Mouse (Mus musculus): ENCODE results near the gene Ctbp1. TPM values are rescaled to one million over a fixed set of nuclear protein-coding genes. Genes with fewer than 3 reads are reported as not detected.

Ctbp1 gene
- polyA plus RNA-seq, 1 experiment from 2014 or later = 194 TPM

DNA sequence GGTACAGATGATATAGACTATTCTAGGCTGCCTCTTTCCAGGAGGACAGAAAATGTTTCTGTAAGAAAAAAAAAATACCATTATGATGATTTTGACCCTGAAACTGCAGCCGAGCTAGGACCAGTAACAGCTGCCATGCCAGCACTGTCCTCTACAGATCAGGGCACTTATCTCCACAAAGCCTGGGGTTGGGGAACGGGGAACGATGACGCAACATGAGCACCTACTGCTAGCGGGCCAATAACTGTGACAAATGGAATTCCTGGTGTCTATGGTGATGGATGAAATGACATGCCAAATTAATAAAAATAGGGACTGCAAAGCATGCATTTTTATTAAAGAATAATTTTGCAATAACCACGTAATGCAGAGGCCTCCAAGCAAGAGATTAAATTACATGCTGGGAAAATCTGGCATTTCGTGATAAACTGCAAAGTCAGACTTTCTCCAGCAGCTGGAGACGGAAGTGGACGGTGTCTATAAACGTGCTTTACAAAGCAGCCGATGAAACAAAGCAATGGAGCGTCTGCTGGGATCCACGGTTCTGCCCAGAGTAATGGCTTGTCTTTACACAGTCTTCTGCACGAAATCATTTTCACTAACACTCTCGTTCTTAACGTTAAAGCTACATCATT lies 19.1 kb upstream of the Ctbp1 start:
- no peaks in the 10 kb centered on the region for H3K4me1 ChIP-seq (ENCODE audit: insufficient read depth, low read depth, low read length)
- ATAC-seq = no peak
- no peaks in the 10 kb centered on the region for H3K9me3 ChIP-seq (ENCODE audit: low read length)
- no peak overlapping the region for H3K27ac ChIP-seq (ENCODE audit: low read length)
- no peak overlapping the region for H3K4me2 ChIP-seq (replicated peaks; ENCODE audit: low read depth, low read length)
- H3K4me3 ChIP-seq (ENCODE audit: low read depth, low read length) = no peak overlapping the region
- peak; percentile 19 for DNase-seq (ENCODE audit: low spot score)
- H3K36me3 ChIP-seq (ENCODE audit: insufficient read depth, low read length) = no peaks in the 10 kb centered on the region
- H3K9ac ChIP-seq (replicated peaks; ENCODE audit: low read depth) = no peak overlapping the region
- H3K27me3 ChIP-seq (replicated peaks; ENCODE audit: insufficient read depth, low read length) = no peaks in the 10 kb centered on the region
- TF ChIP-seq EP300 (IDR thresholded peaks at IDR 0.05) = no peak
- WGBS = 39% methylated on average over 16 of the region's 16 CpGs

DNA sequence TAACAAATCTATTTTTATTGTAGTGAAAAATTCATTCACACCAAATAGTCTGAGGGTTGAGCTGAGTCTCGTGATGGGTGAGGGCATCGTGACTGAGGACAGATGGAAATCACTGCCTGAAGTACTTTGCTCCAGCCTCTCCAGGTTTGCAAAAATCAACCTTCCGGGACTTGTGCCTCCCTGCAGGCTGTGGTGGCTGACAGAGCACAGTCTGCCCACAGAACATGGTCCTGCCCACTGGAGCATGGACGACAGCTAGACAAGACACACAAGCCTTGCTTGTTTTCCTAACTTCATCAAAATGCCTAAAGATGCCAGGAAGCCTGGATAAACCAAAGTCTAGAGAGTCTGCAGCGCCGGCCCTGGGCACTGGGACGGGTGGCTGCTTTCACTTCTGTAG lies 9.2 kb upstream of the Ctbp1 start:
- DNase-seq (ENCODE audit: low spot score) (no peak), ATAC-seq (no peak)
- TF ChIP-seq CTCF (IDR thresholded peaks at IDR 0.05) = no peak
- TF ChIP-seq EP300 (IDR thresholded peaks at IDR 0.05) = no peak
- no peaks in the 10 kb centered on the region for H3K27me3 ChIP-seq (replicated peaks; ENCODE audit: insufficient read depth, low read length)
- H3K36me3 ChIP-seq (ENCODE audit: insufficient read depth, low read length) = no peaks in the 10 kb centered on the region
- no peak overlapping the region for H3K9ac ChIP-seq (replicated peaks; ENCODE audit: low read depth)
- no peaks in the 10 kb centered on the region for H3K4me1 ChIP-seq (ENCODE audit: insufficient read depth, low read depth, low read length)
- H3K4me3 ChIP-seq (ENCODE audit: low read depth, low read length) = no peak overlapping the region
- no peaks in the 10 kb centered on the region for H3K9me3 ChIP-seq (ENCODE audit: low read length)
- WGBS = 63% methylated on average over 7 of the region's 7 CpGs
- no peak overlapping the region for H3K27ac ChIP-seq (ENCODE audit: low read length)
- no peak overlapping the region for H3K4me2 ChIP-seq (replicated peaks; ENCODE audit: low read depth, low read length)

DNA sequence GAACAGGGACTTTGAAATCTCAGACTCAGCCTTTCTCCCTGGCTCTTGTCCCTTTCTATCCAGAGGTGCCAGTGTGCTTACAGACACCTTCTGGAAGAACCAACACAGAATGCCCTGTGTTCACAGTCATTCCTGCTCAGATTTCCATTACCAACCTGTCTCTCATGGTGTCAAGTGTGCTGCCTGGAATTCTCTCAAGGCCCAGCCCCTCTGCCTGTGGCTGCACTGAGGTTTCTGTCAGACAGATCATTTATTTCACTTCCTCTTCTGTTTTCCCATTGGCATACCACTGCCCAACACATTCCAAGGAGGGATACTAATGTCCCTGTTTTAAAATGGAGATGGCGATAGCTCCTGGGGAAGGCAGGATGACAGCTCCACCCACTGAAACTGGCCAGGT lies 6.6 kb upstream of the Ctbp1 start:
- ATAC-seq (no peak), DNase-seq (ENCODE audit: low spot score) (no peak)
- WGBS = 65% methylated on average over 1 of the region's 1 CpGs

DNA sequence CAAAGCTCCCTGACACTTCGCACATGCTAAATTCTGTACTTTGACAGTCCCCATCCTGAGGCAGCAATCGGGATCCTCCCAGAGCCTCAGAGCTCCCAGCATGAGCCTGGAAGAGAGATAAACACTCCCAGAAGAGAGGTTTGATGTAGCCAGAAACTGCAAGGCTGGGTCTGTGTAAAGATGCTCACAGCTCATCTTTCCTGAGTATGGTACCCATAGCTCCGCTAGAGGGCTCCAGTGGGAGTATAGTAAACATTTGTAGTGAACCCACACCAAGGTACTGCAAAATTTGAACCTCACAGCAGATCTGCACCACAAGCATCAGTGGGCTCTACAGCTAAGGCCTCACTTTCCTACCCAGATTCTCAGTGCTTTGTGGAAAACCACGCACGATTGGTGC lies 4.2 kb upstream of the Ctbp1 start:
- no peak overlapping the region for H3K9ac ChIP-seq (replicated peaks; ENCODE audit: low read depth)
- 55% methylated on average over 5 of the region's 5 CpGs for WGBS
- DNase-seq (ENCODE audit: low spot score) = no peak
- no peak overlapping the region for H3K4me3 ChIP-seq (ENCODE audit: low read depth, low read length)
- no peak overlapping the region for H3K4me2 ChIP-seq (replicated peaks; ENCODE audit: low read depth, low read length)
- H3K27me3 ChIP-seq (replicated peaks; ENCODE audit: insufficient read depth, low read length) = no peaks in the 10 kb centered on the region
- TF ChIP-seq EP300 (IDR thresholded peaks at IDR 0.05) (no peak), CTCF (IDR thresholded peaks at IDR 0.05) (peak; percentile 50)
- H3K4me1 ChIP-seq (ENCODE audit: insufficient read depth, low read depth, low read length) = no peaks in the 10 kb centered on the region
- no peaks in the 10 kb centered on the region for H3K36me3 ChIP-seq (ENCODE audit: insufficient read depth, low read length)
- no peaks in the 10 kb centered on the region for H3K9me3 ChIP-seq (ENCODE audit: low read length)
- H3K27ac ChIP-seq (ENCODE audit: low read length) = no peak overlapping the region
- no peak for ATAC-seq

More for the DNA sequence above, 6.6 kb upstream of the Ctbp1 start:
- H3K9me3 ChIP-seq (ENCODE audit: low read length) = no peaks in the 10 kb centered on the region
- H3K27ac ChIP-seq (ENCODE audit: low read length) = no peak overlapping the region
- no peak overlapping the region for H3K4me2 ChIP-seq (replicated peaks; ENCODE audit: low read depth, low read length)
- TF ChIP-seq EP300 (IDR thresholded peaks at IDR 0.05) = no peak
- TF ChIP-seq CTCF (IDR thresholded peaks at IDR 0.05) = no peak
- H3K4me3 ChIP-seq (ENCODE audit: low read depth, low read length) = no peak overlapping the region
- no peak overlapping the region for H3K9ac ChIP-seq (replicated peaks; ENCODE audit: low read depth)
- no peaks in the 10 kb centered on the region for H3K27me3 ChIP-seq (replicated peaks; ENCODE audit: insufficient read depth, low read length)
- no peaks in the 10 kb centered on the region for H3K4me1 ChIP-seq (ENCODE audit: insufficient read depth, low read depth, low read length)
- H3K36me3 ChIP-seq (ENCODE audit: insufficient read depth, low read length) = no peaks in the 10 kb centered on the region

DNA sequence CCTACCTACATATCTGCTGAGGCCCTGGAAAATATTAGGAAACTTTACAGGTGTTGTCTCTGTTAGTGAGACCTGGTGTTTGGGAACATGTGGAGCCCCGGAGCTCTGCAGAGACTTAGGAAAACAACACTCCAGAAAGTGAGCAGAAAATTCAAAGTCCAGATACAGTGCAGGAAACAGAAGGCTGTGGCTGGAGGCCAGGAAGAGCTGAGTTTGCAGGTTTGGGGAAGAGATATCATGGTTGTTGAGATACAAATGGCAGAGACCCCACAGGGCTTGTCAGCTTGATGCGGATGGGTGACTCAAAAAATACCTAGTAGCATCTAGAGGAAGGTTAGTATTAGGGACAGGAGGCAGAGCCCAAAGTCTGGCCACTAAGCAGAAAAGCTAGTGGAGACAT lies 2.5 kb upstream of the Ctbp1 start:
- Histone ChIP-seq H3K4me3 (ENCODE audit: low read depth, low read length) (no peak overlapping the region), H3K4me2 (replicated peaks; ENCODE audit: low read depth, low read length) (no peak overlapping the region), H3K9me3 (ENCODE audit: low read length) (no peaks in the 10 kb centered on the region), H3K27ac (ENCODE audit: low read length) (no peak overlapping the region), H3K27me3 (replicated peaks; ENCODE audit: insufficient read depth, low read length) (no peaks in the 10 kb centered on the region), H3K36me3 (ENCODE audit: insufficient read depth, low read length) (no peaks in the 10 kb centered on the region), H3K9ac (replicated peaks; ENCODE audit: low read depth) (no peak overlapping the region), H3K4me1 (ENCODE audit: insufficient read depth, low read depth, low read length) (peaks cover 7% of the 10 kb centered on the region)
- no peak for ATAC-seq
- 71% methylated on average over 2 of the region's 2 CpGs for WGBS
- TF ChIP-seq CTCF (IDR thresholded peaks at IDR 0.05) = no peak
- no peak for TF ChIP-seq EP300 (IDR thresholded peaks at IDR 0.05)
- no peak for DNase-seq (ENCODE audit: low spot score)

DNA sequence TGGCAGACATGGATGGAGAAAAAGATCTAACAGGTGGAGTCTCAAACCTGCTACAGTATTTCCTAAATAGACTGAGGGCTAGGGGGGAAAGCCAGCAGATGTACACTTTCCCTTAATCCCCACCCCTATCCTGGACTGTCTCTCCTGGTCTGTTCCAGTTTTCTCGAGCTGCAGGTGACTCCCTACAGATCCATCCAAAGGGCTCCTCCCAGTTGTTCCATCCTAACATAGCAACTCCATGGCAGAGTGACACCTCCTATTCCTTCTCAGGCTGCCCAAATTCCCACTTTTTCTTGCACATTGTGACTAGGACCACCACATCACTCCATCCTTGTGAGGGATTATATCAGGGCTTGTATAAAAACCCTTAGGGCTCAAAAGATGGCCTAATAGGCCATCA lies 960 bp upstream of the Ctbp1 start:
- H3K4me3 ChIP-seq (ENCODE audit: low read depth, low read length) = no peak overlapping the region
- no peak overlapping the region for H3K9ac ChIP-seq (replicated peaks; ENCODE audit: low read depth)

More for the DNA sequence above, 960 bp upstream of the Ctbp1 start:
- TF ChIP-seq CTCF (IDR thresholded peaks at IDR 0.05) = no peak
- no peak for TF ChIP-seq EP300 (IDR thresholded peaks at IDR 0.05)
- H3K4me2 ChIP-seq (replicated peaks; ENCODE audit: low read depth, low read length) = peak overlapping the region; percentile 75; the same call in 1 of the 2 replicates
- 33% methylated on average over 1 of the region's 1 CpGs for WGBS
- no peak overlapping the region for H3K27ac ChIP-seq (ENCODE audit: low read length)
- H3K4me1 ChIP-seq (ENCODE audit: insufficient read depth, low read depth, low read length) = peaks cover 13% of the 10 kb centered on the region
- DNase-seq (ENCODE audit: low spot score) = no peak
- ATAC-seq = no peak
- no peaks in the 10 kb centered on the region for H3K27me3 ChIP-seq (replicated peaks; ENCODE audit: insufficient read depth, low read length)
- no peaks in the 10 kb centered on the region for H3K36me3 ChIP-seq (ENCODE audit: insufficient read depth, low read length)
- H3K9me3 ChIP-seq (ENCODE audit: low read length) = no peaks in the 10 kb centered on the region

Data from lung, postnatal 0 days (tissue).